Mouse (Mus musculus) neutrophil, adult 5-6 weeks (primary cell): Measurements from ENCODE around the gene Bfar. TPM values are rescaled to one million over a fixed set of nuclear protein-coding genes. Genes with fewer than 3 reads are reported as not detected.

Source experiments
- total RNA-seq: library from RNA; stranded (forward); fragments of 200-1000 nt; gene quantifications from 2 replicates; pipeline ENCODE4 v1.2.3, GENCODE M21; 2017

Gene Bfar
- total RNA-seq, 1 experiment from 2014 or later, result 70.1 TPM

Other genes with a start within 250 kb of the Bfar start
- 29.1 and 34.5 TPM in 2 replicates for gene Parn, start 3.7 kb upstream of the Bfar start, total RNA-seq
- gene 3110001I22Rik, start 71 bp downstream of the Bfar start, total RNA-seq, result 22.3 and 25.3 TPM in 2 replicates
- not detected in 2 replicates for gene Pla2g10, start 59.1 kb downstream of the Bfar start, total RNA-seq
- 21.5 and 23.9 TPM in 2 replicates for gene Rrn3, start 108.8 kb downstream of the Bfar start, total RNA-seq
- 55.7 and 61.1 TPM in 2 replicates for gene Ntan1, start 147.0 kb downstream of the Bfar start, total RNA-seq
- 103 and 104 TPM in 2 replicates for gene Pdxdc1, start 231.3 kb downstream of the Bfar start, total RNA-seq
- 0.37 and 0.47 TPM in 2 replicates for gene Mpv17l, start 231.3 kb downstream of the Bfar start, total RNA-seq